Mouse (Mus musculus) midbrain, embryonic 10.5 days (tissue): ENCODE data around the gene Mmgt2. TPM values are rescaled to one million over a fixed set of nuclear protein-coding genes. Genes with fewer than 3 reads are reported as not detected.
A peak's percentile ranks its signal among the peaks of the same experiment; 100 is the strongest.

ENCODE experiments used
- DNase-seq: peaks from one replicate; pipeline ENCODE4 v3.0.0-alpha.2; 2017; ENCODE audit warnings: low spot score
- H3K27ac ChIP-seq: fragments of 300-500 bp; sonication (generic); replicated peaks from 2 replicates; pipeline ENCODE4 v1.5.1; 2016; ENCODE audit warnings: mild to moderate bottlenecking
- H3K27me3 ChIP-seq: fragments of 300-500 bp; sonication (generic); 2 replicates; pipeline ENCODE4 v1.6.1; 2016; ENCODE audit warnings: low read depth, mild to moderate bottlenecking; ENCODE audit not compliant: poor library complexity, severe bottlenecking
- H3K36me3 ChIP-seq: fragments of 300-500 bp; sonication (generic); 2 replicates; pipeline ENCODE4 v1.6.1; 2016; ENCODE audit warnings: mild to moderate bottlenecking, moderate library complexity
- H3K4me1 ChIP-seq: fragments of 300-500 bp; sonication (generic); 2 replicates; pipeline ENCODE4 v1.6.1; 2016
- H3K4me3 ChIP-seq: fragments of 300-500 bp; sonication (generic); 2 replicates; pipeline ENCODE4 v1.5.1; 2016; ENCODE audit warnings: mild to moderate bottlenecking, moderate library complexity
- H3K9me3 ChIP-seq: fragments of 300-500 bp; sonication (generic); replicated peaks from 2 replicates; pipeline ENCODE4 v1.6.1; 2016; ENCODE audit warnings: mild to moderate bottlenecking
- WGBS: fragments of 180-500 bp; shearing (Covaris S2); methylation state at CpG from one replicate; pipeline ENCODE4 v1.1.7; 2016; 5-methylcytosine and 5-hydroxymethylcytosine counted together
- polyA plus RNA-seq: library from polyadenylated mRNA; unstranded; fragments of >200 nt; fragmentation: Nextera tagmentation; extraction: Ambion mirVana; gene quantifications from 2 replicates; pipeline ENCODE4 v1.2.1, GENCODE M21; 2016

Gene Mmgt2
- polyA plus RNA-seq, 1 experiment from 2014 or later: 38.7 TPM

DNA sequence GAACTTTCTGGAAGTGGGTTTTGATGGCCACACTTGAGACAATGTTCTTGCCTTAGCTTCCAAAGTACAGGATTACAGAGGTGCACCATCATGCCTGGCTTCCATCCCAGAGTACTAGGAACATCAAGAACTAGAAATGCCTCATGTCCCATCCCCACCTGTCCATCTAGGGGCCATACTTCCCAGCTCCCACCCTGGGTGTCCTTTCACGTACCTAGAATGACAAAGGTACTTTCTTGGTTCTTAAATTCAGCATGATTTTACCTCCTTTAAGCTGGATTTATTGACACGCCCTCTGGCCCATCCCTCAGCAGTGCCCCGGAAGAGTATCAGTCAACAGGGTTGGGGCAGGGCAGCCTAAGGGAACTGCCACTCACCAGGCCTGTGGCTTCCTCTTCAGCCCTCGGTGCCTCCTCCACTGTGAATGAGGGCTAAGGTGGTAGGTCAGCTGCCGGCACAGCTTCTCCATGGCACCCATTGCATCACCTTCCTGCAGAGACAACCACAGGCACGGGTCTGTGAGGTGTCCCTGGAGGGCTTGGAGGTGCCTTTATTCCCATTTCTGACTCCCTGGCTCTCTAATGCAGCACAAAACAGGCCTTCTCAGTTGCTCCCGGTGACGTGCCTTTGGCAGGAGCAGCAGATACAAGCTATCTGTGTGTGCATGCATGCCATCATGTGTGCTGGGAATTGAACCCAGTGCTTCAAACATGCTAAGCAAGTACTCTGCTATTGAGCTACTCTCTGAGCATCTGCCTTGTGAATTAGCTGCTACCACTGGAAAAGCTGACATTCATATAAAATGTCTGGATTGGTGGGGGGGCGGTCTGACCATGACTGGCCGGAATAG is 39.4 kb upstream of the Mmgt2 start:
- WGBS: 84% methylated on average over 10 of the region's 10 CpGs
- H3K27me3 ChIP-seq: no peaks in the 10 kb centered on the region
- no peak for DNase-seq

DNA sequence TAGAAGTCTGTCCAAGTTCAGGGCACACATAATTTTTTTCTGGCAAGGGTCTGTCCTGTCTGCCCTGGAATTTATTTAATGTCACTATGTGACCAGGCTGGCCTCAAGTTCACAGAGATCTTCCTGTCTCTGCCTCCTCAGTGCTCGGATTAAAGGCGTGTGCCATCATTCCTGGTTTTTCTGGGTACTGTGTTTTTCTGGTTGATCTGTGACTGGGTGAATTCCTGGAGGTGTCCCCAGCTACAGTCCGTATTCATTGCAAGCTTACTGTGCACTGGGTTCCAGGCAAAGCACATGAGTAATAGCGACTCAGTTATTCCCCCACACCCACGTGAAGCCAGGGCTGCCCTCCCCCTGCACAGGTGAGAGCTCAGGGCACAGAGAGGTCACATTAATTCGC is 38.2 kb upstream of the Mmgt2 start:
- H3K9me3 ChIP-seq: no peaks in the 10 kb centered on the region
- 88% methylated on average over 6 of the region's 6 CpGs for WGBS
- H3K4me3 ChIP-seq: no peak overlapping the region
- no peaks in the 10 kb centered on the region for H3K27me3 ChIP-seq
- DNase-seq: no peak
- peaks cover 47% of the 10 kb centered on the region for H3K4me1 ChIP-seq
- no peak overlapping the region for H3K27ac ChIP-seq
- peaks cover 59% of the 10 kb centered on the region for H3K36me3 ChIP-seq

More for the DNA sequence above, 39.4 kb upstream of the Mmgt2 start:
- peaks cover 49% of the 10 kb centered on the region for H3K4me1 ChIP-seq
- H3K36me3 ChIP-seq: peaks cover 72% of the 10 kb centered on the region
- no peak overlapping the region for H3K4me3 ChIP-seq
- H3K9me3 ChIP-seq: no peaks in the 10 kb centered on the region
- no peak overlapping the region for H3K27ac ChIP-seq

DNA sequence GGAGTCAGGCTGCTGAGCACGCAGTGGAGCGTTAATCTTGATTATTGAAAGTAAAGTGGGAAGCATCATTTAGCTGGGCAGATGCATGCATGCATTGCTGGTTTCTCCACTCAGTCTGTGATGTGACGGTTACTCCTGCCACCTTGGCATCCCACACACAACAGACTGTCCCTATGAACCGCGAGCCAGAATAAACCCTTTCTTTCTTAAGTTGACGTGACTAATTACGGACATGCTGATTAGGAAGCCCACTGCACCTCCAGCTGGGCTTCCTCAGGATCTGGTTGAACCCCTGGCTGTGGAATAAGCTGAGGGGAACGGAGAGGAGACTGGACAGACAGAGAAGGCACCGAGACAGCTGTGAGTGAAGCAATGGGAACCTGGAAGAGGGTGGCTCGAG is 35.9 kb upstream of the Mmgt2 start:
- no peak for DNase-seq
- peak overlapping the region; percentile 90 for H3K27ac ChIP-seq

DNA sequence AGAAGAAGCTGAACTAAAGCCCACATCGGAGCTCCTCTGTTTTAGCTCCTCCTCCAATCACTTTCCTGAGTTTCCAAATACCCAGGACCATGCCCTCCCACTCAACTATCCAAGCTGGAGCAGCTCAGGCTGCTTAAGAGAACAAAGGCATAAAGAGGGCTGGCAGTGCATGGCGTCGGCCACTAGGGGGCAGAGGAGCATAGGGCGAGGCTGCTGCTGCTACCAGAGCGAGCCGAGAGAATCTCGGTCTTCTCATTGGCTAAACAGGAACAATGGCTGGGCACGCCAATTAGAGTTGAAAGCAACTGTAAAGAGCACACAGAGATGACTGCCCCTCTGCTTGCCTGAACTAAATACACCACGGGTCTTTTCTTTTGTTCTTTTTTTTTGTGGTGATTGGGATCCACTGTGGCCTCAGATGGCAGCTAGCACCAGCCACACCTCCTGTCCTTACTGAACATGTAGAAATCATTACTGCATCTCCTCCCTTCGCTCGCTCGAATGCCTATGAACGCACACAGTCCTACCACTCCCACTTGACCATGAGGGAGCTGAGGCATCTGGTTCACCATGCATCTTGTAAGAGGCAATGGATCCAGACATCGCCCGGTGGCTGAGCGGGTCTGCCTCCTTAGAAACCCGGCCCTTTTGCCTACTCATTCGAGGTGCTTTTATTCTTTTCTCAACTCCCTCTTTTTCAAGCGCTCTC is 34.7 kb upstream of the Mmgt2 start:
- H3K4me3 ChIP-seq: peak overlapping the region; percentile 44
- H3K9me3 ChIP-seq: no peaks in the 10 kb centered on the region
- peaks cover 33% of the 10 kb centered on the region for H3K4me1 ChIP-seq
- peak overlapping the region; percentile 90 for H3K27ac ChIP-seq
- WGBS: 11% methylated on average over 19 of the region's 19 CpGs
- DNase-seq: peak; percentile 97
- H3K27me3 ChIP-seq: no peaks in the 10 kb centered on the region
- peaks cover 53% of the 10 kb centered on the region for H3K36me3 ChIP-seq

More for the DNA sequence above, 35.9 kb upstream of the Mmgt2 start:
- no peaks in the 10 kb centered on the region for H3K9me3 ChIP-seq
- H3K4me3 ChIP-seq: no peak overlapping the region
- H3K4me1 ChIP-seq: peaks cover 33% of the 10 kb centered on the region
- 79% methylated on average over 10 of the region's 10 CpGs for WGBS
- H3K27me3 ChIP-seq: no peaks in the 10 kb centered on the region
- peaks cover 55% of the 10 kb centered on the region for H3K36me3 ChIP-seq

DNA sequence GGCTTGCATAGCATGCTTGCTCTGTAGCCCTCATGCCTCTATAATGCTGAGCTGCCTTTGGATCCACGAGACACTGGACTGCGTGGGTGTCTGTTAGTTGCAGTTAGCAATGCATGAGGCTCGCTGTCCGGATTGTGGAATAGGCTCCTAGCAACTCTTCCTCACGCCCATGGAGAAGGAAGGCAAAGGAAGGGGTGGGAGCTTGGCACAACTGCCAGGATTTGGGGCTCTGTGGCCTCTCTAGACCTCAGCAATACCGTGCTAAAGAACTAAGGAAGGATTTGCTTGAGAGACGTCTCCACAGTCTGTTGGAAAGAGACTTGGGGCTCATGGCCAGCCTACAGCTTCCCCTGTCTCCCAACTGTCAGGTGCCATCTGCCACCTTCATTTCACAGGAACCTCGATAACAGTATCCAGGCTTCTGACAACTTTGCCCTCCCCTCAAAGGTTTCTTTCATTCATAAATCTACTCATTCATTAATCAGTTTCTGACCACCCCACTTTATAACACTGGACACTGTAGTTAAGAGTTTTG is 33.5 kb upstream of the Mmgt2 start:
- no peak for DNase-seq
- peaks cover 53% of the 10 kb centered on the region for H3K36me3 ChIP-seq
- WGBS: 84% methylated on average over 8 of the region's 8 CpGs
- peaks cover 33% of the 10 kb centered on the region for H3K4me1 ChIP-seq
- H3K9me3 ChIP-seq: no peaks in the 10 kb centered on the region
- peak overlapping the region; percentile 90 for H3K27ac ChIP-seq
- no peaks in the 10 kb centered on the region for H3K27me3 ChIP-seq
- no peak overlapping the region for H3K4me3 ChIP-seq

DNA sequence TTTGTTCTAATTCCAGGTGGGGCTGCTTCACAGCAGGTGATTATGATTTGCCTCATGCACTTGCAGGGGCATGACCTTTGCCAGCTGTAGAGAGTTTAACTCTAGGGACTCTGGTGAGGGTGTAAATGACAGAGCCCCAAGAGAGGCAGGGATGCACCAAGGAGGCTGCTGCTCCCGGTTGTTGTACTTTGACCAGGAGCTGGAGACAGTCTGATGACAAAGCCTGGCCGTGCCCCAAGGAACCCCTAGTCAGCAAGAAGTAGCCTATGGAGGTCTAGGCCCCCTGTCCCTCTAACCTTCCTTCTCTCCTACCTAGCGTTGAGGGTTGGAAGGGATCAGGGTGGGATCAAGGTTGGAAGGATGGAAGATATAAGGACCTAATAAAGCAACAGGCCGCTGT is 33.0 kb upstream of the Mmgt2 start:
- Histone ChIP-seq H3K4me3 (no peak overlapping the region), H3K9me3 (no peaks in the 10 kb centered on the region), H3K27me3 (no peaks in the 10 kb centered on the region), H3K27ac (no peak overlapping the region), H3K4me1 (peaks cover 33% of the 10 kb centered on the region), H3K36me3 (peaks cover 52% of the 10 kb centered on the region)
- WGBS: 90% methylated on average over 4 of the region's 4 CpGs
- no peak for DNase-seq

DNA sequence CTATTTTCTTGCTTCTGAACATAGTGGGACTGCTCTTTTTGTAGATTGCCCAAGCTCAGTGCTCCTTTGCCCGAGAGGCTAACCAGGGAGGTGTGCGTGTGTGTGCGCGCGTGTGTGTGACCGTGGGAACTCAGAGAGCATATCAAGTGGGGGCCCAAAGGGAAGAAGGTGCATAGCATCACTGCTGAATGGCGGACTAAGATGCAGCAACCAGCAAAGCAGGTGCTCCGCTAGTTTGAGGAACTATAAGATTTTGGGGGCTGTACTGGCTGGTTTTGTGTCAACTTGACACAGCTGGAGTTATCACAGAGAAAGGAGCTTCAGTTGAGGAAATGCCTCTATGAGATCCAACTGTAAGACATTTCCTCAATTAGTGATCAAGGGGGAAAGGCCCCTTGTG is 27.4 kb upstream of the Mmgt2 start:
- Histone ChIP-seq H3K27ac (no peak overlapping the region), H3K9me3 (no peaks in the 10 kb centered on the region), H3K27me3 (no peaks in the 10 kb centered on the region), H3K36me3 (peaks cover 40% of the 10 kb centered on the region), H3K4me3 (no peak overlapping the region), H3K4me1 (peaks cover 27% of the 10 kb centered on the region)
- no peak for DNase-seq
- WGBS: 96% methylated on average over 8 of the region's 8 CpGs

DNA sequence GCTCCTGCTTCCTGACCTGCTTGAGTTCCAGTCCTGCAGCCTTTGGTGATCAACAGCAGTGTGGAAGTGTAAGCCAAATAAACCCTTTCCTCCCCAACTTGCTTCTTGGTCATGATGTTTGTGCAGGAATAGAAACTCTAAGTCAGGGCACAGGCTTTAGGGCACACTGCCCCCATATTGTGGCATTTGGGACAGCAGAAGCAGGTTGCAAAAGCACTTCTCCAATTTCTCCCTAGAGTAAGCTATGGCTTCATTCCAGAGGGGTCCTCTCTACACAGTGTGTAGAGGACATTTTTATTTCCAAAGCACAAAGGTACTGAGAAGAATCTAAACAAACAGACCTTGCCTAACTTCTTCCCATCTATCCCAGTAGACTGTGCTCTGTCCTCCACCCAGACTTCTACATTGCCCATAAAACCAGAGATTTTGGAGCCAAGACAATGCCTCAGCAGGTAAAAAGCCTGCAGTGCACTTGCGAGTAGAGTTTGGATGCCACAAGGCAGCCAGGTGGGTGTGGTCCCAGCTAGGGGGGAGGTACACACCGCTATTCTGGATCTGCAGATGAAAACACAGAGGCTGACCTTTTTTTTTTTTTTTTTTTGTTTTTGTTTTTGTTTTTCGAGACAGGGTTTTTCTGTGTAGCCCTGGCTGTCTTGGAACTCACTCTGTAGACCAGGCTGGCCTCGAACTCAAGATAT is 26.7 kb upstream of the Mmgt2 start:
- Histone ChIP-seq H3K27me3 (no peaks in the 10 kb centered on the region), H3K36me3 (peaks cover 38% of the 10 kb centered on the region), H3K27ac (no peak overlapping the region), H3K4me3 (no peak overlapping the region), H3K9me3 (no peaks in the 10 kb centered on the region), H3K4me1 (peaks cover 27% of the 10 kb centered on the region)
- WGBS: 82% methylated on average over 4 of the region's 4 CpGs
- no peak for DNase-seq

DNA sequence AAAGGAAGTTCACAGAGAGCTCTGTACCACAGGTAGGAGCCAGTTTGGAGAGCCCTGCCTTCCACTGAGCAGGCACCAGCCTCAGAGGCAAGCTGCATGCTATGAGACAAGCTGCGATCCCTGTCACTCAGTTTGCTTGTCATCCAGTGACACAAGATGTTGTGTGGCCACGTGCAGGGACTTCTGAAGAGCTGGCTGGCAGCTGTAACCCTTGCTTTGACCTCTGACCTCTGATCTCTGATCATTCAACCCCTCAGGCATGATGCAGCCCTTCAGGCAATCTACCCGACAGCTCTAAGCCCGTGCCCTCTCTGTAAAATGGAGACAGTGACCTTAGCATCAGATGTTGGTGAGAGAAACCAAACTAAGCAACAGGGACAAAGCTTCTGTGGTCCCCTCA is 25.6 kb upstream of the Mmgt2 start:
- peaks cover 31% of the 10 kb centered on the region for H3K4me1 ChIP-seq
- no peaks in the 10 kb centered on the region for H3K9me3 ChIP-seq
- WGBS: 28% methylated on average over 4 of the region's 4 CpGs
- H3K27me3 ChIP-seq: no peaks in the 10 kb centered on the region
- peaks cover 33% of the 10 kb centered on the region for H3K36me3 ChIP-seq
- H3K27ac ChIP-seq: peak overlapping the region; percentile 49; the same call in 1 of the 2 replicates
- no peak for DNase-seq
- no peak overlapping the region for H3K4me3 ChIP-seq

DNA sequence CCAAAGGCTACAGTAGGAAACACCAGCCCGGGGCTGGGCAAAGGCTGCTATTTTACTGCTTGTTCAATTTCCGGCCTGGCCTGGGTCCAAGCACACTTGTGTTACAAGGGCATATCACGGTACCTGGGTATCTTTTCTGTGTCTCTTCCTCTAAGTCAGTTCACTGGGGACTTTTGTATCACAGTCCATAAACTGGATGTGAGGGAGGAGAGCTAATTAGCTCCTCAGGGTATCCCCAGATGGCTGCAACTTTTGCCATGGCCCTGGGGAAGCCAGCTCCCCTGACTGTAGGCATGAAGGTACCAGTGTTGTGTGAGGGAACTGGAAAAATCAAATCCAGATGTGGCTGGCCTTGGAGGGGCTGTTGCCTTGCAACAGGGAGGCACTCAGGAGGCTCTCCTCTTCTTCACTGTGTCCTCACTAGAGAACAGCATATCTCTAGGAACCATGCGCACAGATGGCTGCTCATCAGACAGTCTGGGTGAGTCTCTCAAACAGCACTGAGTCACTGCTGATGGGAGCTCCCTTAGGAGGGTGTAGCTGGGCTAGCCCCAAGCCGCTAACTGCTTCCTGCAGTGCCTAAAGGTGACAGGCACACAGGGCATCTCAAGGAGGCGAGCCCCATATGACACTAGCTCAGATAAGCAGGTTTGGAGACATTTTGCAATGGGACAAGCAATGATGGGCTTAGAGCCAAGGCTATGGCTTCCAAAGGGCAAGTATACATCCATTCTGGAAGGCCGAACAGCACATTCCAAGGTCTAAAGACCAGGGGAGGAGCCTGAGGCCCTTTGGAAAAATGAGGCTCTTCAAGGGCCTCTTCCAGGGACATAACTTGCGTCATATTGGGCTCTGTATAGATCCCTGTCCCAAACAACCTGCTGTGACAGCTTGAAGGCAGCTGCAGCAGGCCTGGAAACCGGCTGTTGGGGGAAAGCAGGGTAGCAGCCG is 23.8 kb upstream of the Mmgt2 start:
- Histone ChIP-seq H3K4me1 (peaks cover 48% of the 10 kb centered on the region), H3K27me3 (no peaks in the 10 kb centered on the region), H3K36me3 (peaks cover 16% of the 10 kb centered on the region; the same call in 1 of the 2 replicates), H3K4me3 (no peak overlapping the region), H3K9me3 (no peaks in the 10 kb centered on the region), H3K27ac (peak overlapping the region; percentile 55)
- WGBS: 72% methylated on average over 10 of the region's 10 CpGs
- DNase-seq: no peak

DNA sequence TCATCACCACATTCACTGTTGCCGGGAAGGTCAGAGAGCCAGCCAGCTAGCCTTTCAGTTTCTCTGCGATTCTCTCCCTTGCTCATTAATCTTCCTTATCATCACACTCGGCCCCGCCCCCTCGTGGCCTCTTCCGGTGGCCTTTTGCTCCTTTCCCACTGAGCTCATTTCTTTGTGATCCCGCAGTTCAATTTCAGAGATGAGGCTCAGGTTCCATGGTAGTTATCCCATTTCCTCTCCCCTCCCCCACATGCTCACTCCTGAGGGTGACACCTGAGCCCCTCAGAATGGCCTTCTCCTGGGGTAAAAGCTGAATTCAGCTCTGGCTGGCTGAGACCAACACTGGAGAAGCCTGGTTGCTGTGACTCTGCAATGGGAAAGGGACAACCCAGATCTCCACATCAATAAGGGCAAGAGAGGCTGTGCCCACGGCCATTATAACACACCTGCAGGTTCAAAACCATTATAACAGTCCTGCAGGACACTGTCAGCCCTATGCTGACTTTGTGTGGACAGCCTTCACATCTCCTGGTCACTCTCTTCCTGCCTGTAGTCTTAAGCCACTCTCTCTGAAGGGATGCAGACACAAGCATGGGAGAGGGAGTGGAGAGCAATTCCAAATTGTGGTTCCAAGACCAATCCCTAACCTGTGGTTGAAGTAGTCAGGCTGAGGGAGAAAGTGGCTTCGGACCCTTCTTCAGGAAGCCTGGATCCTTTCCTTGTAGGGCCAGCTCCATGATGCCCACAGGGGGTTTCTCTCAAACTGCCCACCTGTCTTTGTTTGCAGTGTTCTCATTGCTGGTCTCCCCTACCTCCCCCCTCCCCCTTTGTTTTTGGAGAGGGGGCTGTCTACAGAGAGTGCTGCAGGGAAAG is 18.9 kb upstream of the Mmgt2 start:
- H3K4me3 ChIP-seq: peak overlapping the region; percentile 45
- peaks cover 54% of the 10 kb centered on the region for H3K4me1 ChIP-seq
- WGBS: 2% methylated on average over 9 of the region's 9 CpGs
- 0 out of 2 replicates have a peak, but pooled peaks cover 8% of the 10 kb centered on the region for H3K36me3 ChIP-seq
- no peaks in the 10 kb centered on the region for H3K27me3 ChIP-seq
- no peaks in the 10 kb centered on the region for H3K9me3 ChIP-seq
- DNase-seq: peak; percentile 57
- peak overlapping the region; percentile 85 for H3K27ac ChIP-seq
